Mouse (Mus musculus) MEL (cell line): ENCODE results near the gene Defb36. TPM values are rescaled to one million over a fixed set of nuclear protein-coding genes. Genes with fewer than 3 reads are reported as not detected.

Source experiments
- DNase-seq: peaks from one replicate; pipeline ENCODE4 v3.0.0; 2011; ENCODE audit warnings: low read depth, low spot score
- H3K27ac ChIP-seq: 2 replicates; pipeline ENCODE4 v1.5.1; 2012; ENCODE audit warnings: low read depth, mild to moderate bottlenecking, control low read depth, low read length, moderate library complexity; ENCODE audit not compliant: control insufficient read depth
- H3K27me3 ChIP-seq, 2 experiments: fragments of 150-350 bp in 1 of 2; sonication (generic) in 1 of 2; 2 replicates each; pipeline ENCODE4 v1.6.1; 2012; ENCODE audit warnings: low read length in 2 of 2, mild to moderate bottlenecking in 2 of 2, improper control_type of control experiment in 1 of 2, moderate library complexity in 1 of 2; ENCODE audit not compliant: insufficient read depth in 2 of 2, control insufficient read depth in 1 of 2
- H3K36me3 ChIP-seq, 2 experiments: 2 replicates each; pipeline ENCODE4 v1.6.1; 2012 to 2014; ENCODE audit warnings: low read length in 2 of 2, improper control_type of control experiment in 1 of 2, inconsistent platforms in 1 of 2, mild to moderate bottlenecking in 1 of 2; ENCODE audit not compliant: insufficient read depth in 2 of 2, control insufficient read depth in 1 of 2
- H3K4me1 ChIP-seq, 2 experiments: fragments of 150-350 bp in 1 of 2; sonication (generic) in 1 of 2; 2 replicates each; pipeline ENCODE4 v1.6.1; 2012; ENCODE audit warnings: low read length in 2 of 2, improper control_type of control experiment in 1 of 2, mild to moderate bottlenecking in 1 of 2; ENCODE audit not compliant: insufficient read depth in 2 of 2, control insufficient read depth in 1 of 2
- H3K4me3 ChIP-seq, 2 experiments: fragments of 150-350 bp in 1 of 2; sonication (generic) in 1 of 2; 2 replicates each; pipeline ENCODE4 v1.5.1; 2012; ENCODE audit warnings: low read depth in 2 of 2, low read length in 2 of 2, mild to moderate bottlenecking in 2 of 2, moderate library complexity in 2 of 2, control low read depth in 1 of 2, improper control_type of control experiment in 1 of 2; ENCODE audit not compliant: control insufficient read depth in 1 of 2, insufficient read depth in 1 of 2
- H3K79me2 ChIP-seq: 2 replicates; pipeline ENCODE4 v1.6.1; 2012; ENCODE audit warnings: mild to moderate bottlenecking, low read length, moderate library complexity; ENCODE audit not compliant: control insufficient read depth, poor library complexity, insufficient read depth
- H3K9ac ChIP-seq: 2 replicates; pipeline ENCODE4 v1.6.1; 2012; ENCODE audit warnings: low read depth, mild to moderate bottlenecking, control low read depth, low read length, moderate library complexity; ENCODE audit not compliant: control insufficient read depth, poor library complexity, severe bottlenecking
- H3K9me3 ChIP-seq: fragments of 150-350 bp; sonication (generic); replicated peaks from 2 replicates; pipeline ENCODE4 v1.6.1; 2012; ENCODE audit warnings: mild to moderate bottlenecking, low read length, improper control_type of control experiment, moderate library complexity; ENCODE audit not compliant: insufficient read depth
- CHD2 ChIP-seq: IDR thresholded peaks from 2 replicates; pipeline ENCODE4 v1.6.1; 2011; ENCODE audit warnings: low read length, improper control_type of control experiment
- CTCF ChIP-seq, 3 experiments: IDR thresholded peaks in 2 of 3; conservative IDR thresholded peaks in 1 of 3; 2 replicates each; pipeline ENCODE4 v1.5.1; 2011 to 2012; ENCODE audit warnings: low read length in 3 of 3, low read depth in 2 of 3, mild to moderate bottlenecking in 2 of 3, improper control_type of control experiment in 1 of 3, inconsistent platforms in 1 of 3, mixed read lengths in 1 of 3, moderate library complexity in 1 of 3; ENCODE audit not compliant: control insufficient read depth in 1 of 3, insufficient read depth in 1 of 3, poor library complexity in 1 of 3, severe bottlenecking in 1 of 3
- EP300 ChIP-seq, 2 experiments: IDR thresholded peaks; 2 replicates each; pipeline ENCODE4 v1.6.1; 2011; ENCODE audit warnings: improper control_type of control experiment in 2 of 2, low read length in 2 of 2, low read depth in 1 of 2, mild to moderate bottlenecking in 1 of 2
- HCFC1 ChIP-seq: IDR thresholded peaks from 2 replicates; pipeline ENCODE4 v1.6.1; 2012; ENCODE audit warnings: low read depth, mild to moderate bottlenecking, inconsistent platforms, low read length, improper control_type of control experiment, moderate library complexity
- MAFK ChIP-seq: IDR thresholded peaks from 2 replicates; pipeline ENCODE4 v1.6.1; 2011; ENCODE audit warnings: low read depth, mild to moderate bottlenecking, low read length, improper control_type of control experiment, borderline replicate concordance
- MYC ChIP-seq: IDR thresholded peaks from 2 replicates; pipeline ENCODE4 v1.6.1; 2011; ENCODE audit warnings: low read depth, mild to moderate bottlenecking, low read length, improper control_type of control experiment, moderate library complexity
- NRF1 ChIP-seq: IDR thresholded peaks from 2 replicates; pipeline ENCODE4 v1.6.1; 2014; ENCODE audit warnings: low read depth, mild to moderate bottlenecking, inconsistent platforms, low read length, improper control_type of control experiment, moderate library complexity; ENCODE audit not compliant: poor library complexity, insufficient read depth, severe bottlenecking
- POLR2A ChIP-seq, 2 experiments: IDR thresholded peaks; 2 replicates each; pipeline ENCODE4 v1.6.1; 2011 to 2012; ENCODE audit warnings: low read length in 2 of 2, mild to moderate bottlenecking in 2 of 2, control low read depth in 1 of 2, improper control_type of control experiment in 1 of 2, low read depth in 1 of 2, moderate library complexity in 1 of 2; ENCODE audit not compliant: control insufficient read depth in 1 of 2, insufficient read depth in 1 of 2, poor library complexity in 1 of 2
- RAD21 ChIP-seq: IDR thresholded peaks from 2 replicates; pipeline ENCODE4 v1.6.1; 2011; ENCODE audit warnings: mild to moderate bottlenecking, low read depth, low read length, improper control_type of control experiment
- RCOR1 ChIP-seq: IDR thresholded peaks from 2 replicates; pipeline ENCODE4 v1.6.1; 2012; ENCODE audit warnings: low read depth, mild to moderate bottlenecking, inconsistent platforms, low read length, improper control_type of control experiment
- ZMIZ1 ChIP-seq: IDR thresholded peaks from 2 replicates; pipeline ENCODE4 v1.6.1; 2012; ENCODE audit warnings: low read depth, mild to moderate bottlenecking, inconsistent platforms, low read length, improper control_type of control experiment, moderate library complexity
- polyA plus RNA-seq, 2 experiments: library from polyadenylated mRNA; stranded (reverse) in 1 of 2; unstranded in 1 of 2; fragments of >175 nt in 1 of 2; fragments of >200 nt in 1 of 2; gene quantifications; 2 replicates each; pipeline versions ENCODE4 v1.2.1 to v1.2.4; 2012; ENCODE audit warnings: low replicate concordance in 2 of 2, low read depth in 1 of 2; ENCODE audit not compliant: insufficient read length in 2 of 2, insufficient read depth in 1 of 2, missing spikeins in 1 of 2
- total RNA-seq: library from RNA; depleted of rRNA; stranded (reverse); fragments of 300-350 nt; gene quantifications from 2 replicates; pipeline ENCODE4 v1.2.3, GENCODE M21; 2012; rRNA removed

Defb36 gene
- total and polyA plus RNA-seq, 3 experiments: not detected

DNA sequence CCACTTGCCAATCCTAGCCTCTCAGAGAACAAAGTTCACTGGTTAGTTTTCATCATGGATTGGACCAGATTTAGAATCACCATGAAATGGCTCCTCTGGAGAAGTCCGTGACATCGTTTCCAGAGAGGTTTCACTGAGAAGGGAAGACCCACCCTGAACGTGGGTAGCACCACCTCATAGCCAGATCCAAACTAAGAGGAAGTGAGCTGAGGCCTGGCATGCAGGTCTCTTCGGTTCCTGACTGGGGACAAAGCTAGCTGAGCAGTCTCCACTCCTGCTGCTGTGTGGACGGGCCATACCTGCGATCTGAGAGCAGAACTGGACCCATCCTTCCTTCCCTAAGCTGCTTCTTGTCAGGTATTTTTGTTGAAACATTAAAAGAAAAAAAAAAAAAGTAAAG is 57.0 kb downstream of the Defb36 start:
- Histone ChIP-seq H3K27ac (no peak overlapping the region), H3K9ac (0 out of 2 replicates have a peak overlapping the region, but pooled peaks have one; percentile 2), H3K4me3 (no peak overlapping the region), H3K79me2 (no peaks in the 10 kb centered on the region), H3K27me3 (peaks cover 4 to 10% of the 10 kb centered on the region in 2 experiments; a peak in 3 of 4 replicates), H3K9me3 (no peaks in the 10 kb centered on the region), H3K36me3 (no peaks in the 10 kb centered on the region)
- DNase-seq: peak; percentile 35
- no peak for TF ChIP-seq CHD2
- no peak for TF ChIP-seq RAD21
- TF ChIP-seq HCFC1: no peak
- TF ChIP-seq EP300 (IDR thresholded peaks at IDR 0.05; ENCODE audit: low read depth in 1 of 2, low read length in 2 of 2): no peak
- no peak for TF ChIP-seq ZMIZ1
- TF ChIP-seq RCOR1: no peak
- no peak; a peak in 1 of 6 replicates for TF ChIP-seq CTCF (IDR thresholded peaks at IDR 0.05 in 2 of 3, conservative IDR thresholded peaks at IDR 0.05 in 1 of 3; ENCODE audit: control insufficient read depth in 1 of 3, insufficient read depth in 1 of 3, low read depth in 2 of 3, low read length in 3 of 3, poor library complexity in 1 of 3, severe bottlenecking in 1 of 3)
- TF ChIP-seq POLR2A (IDR thresholded peaks at IDR 0.05; ENCODE audit: control insufficient read depth in 1 of 2, insufficient read depth in 1 of 2, low read depth in 1 of 2, low read length in 2 of 2, poor library complexity in 1 of 2): no peak
- no peak for TF ChIP-seq MYC
- no peak for TF ChIP-seq MAFK
- TF ChIP-seq NRF1: no peak
- TF ChIP-seq, all 39 proteins: peak for 0
- H3K4me1 ChIP-seq: no peaks in the 10 kb centered on the region

Other genes with a start within 250 kb of the Defb36 start
- gene Nrsn2, start 227.7 kb upstream of the Defb36 start, total RNA-seq: not detected in 2 replicates
- not detected for gene Nrsn2, start 227.7 kb upstream of the Defb36 start, polyA plus RNA-seq
- gene Sox12, start 206.3 kb upstream of the Defb36 start, total RNA-seq: 1.5 and 2.0 TPM in 2 replicates
- 10 to 100 TPM in 1 of 2 experiments, not detected in 1; 24.7 TPM for gene Sox12, start 206.3 kb upstream of the Defb36 start, polyA plus RNA-seq
- 5.1 and 5.7 TPM in 2 replicates for gene Zcchc3, start 189.3 kb upstream of the Defb36 start, total RNA-seq
- gene Zcchc3, start 189.3 kb upstream of the Defb36 start, polyA plus RNA-seq: 10 to 100 TPM in 1 of 2 experiments, not detected in 1; 12.1 TPM
- 0.08 and 0.13 TPM in 2 replicates for gene 6820408C15Rik, start 188.7 kb upstream of the Defb36 start, total RNA-seq
- gene 6820408C15Rik, start 188.7 kb upstream of the Defb36 start, polyA plus RNA-seq: under 1 TPM in 1 of 2 experiments, not detected in 1; 0.31 TPM
- gene Defb23, start 139.7 kb upstream of the Defb36 start, total RNA-seq: not detected in 2 replicates
- gene Defb23, start 139.7 kb upstream of the Defb36 start, polyA plus RNA-seq: not detected
- gene Defb20, start 127.3 kb upstream of the Defb36 start, total RNA-seq: not detected in 2 replicates
- not detected for gene Defb20, start 127.3 kb upstream of the Defb36 start, polyA plus RNA-seq
- gene Defb22, start 114.2 kb upstream of the Defb36 start, total RNA-seq: not detected in 2 replicates
- not detected for gene Defb22, start 114.2 kb upstream of the Defb36 start, polyA plus RNA-seq
- gene Defb26, start 92.6 kb upstream of the Defb36 start, total RNA-seq: not detected in 2 replicates
- not detected for gene Defb26, start 92.6 kb upstream of the Defb36 start, polyA plus RNA-seq
- gene Defb28, start 86.1 kb upstream of the Defb36 start, total RNA-seq: not detected in 2 replicates
- not detected for gene Defb28, start 86.1 kb upstream of the Defb36 start, polyA plus RNA-seq
- not detected in 2 replicates for gene Defb29, start 64.2 kb upstream of the Defb36 start, total RNA-seq
- gene Defb29, start 64.2 kb upstream of the Defb36 start, polyA plus RNA-seq: not detected
- not detected in 2 replicates for gene Gm17416, start 35.0 kb upstream of the Defb36 start, total RNA-seq
- gene Gm17416, start 35.0 kb upstream of the Defb36 start, polyA plus RNA-seq: not detected
- not detected in 2 replicates for gene Defb21, start 31.6 kb upstream of the Defb36 start, total RNA-seq
- not detected for gene Defb21, start 31.6 kb upstream of the Defb36 start, polyA plus RNA-seq
- gene Defb19, start 24.0 kb upstream of the Defb36 start, total RNA-seq: not detected in 2 replicates
- gene Defb19, start 24.0 kb upstream of the Defb36 start, polyA plus RNA-seq: not detected
- gene Defb45, start 4.9 kb upstream of the Defb36 start, total RNA-seq: not detected in 2 replicates
- not detected for gene Defb45, start 4.9 kb upstream of the Defb36 start, polyA plus RNA-seq
- gene Defb25, start 18.7 kb downstream of the Defb36 start, total RNA-seq: not detected in 2 replicates
- not detected for gene Defb25, start 18.7 kb downstream of the Defb36 start, polyA plus RNA-seq
- gene Rem1, start 22.6 kb downstream of the Defb36 start, total RNA-seq: not detected in 2 replicates
- gene Rem1, start 22.6 kb downstream of the Defb36 start, polyA plus RNA-seq: not detected
- gene H13, start 65.1 kb downstream of the Defb36 start, total RNA-seq: 73.8 and 82.7 TPM in 2 replicates
- gene H13, start 65.1 kb downstream of the Defb36 start, polyA plus RNA-seq: 100 to 1,000 TPM; 139 to 421 TPM
- 1.6 and 2.7 TPM in 2 replicates for gene Mcts2, start 82.7 kb downstream of the Defb36 start, total RNA-seq
- gene Mcts2, start 82.7 kb downstream of the Defb36 start, polyA plus RNA-seq: 1 to 10 TPM in 1 of 2 experiments, not detected in 1; 3.0 TPM
- gene Id1, start 131.9 kb downstream of the Defb36 start, total RNA-seq: 59.8 and 102 TPM in 2 replicates
- gene Id1, start 131.9 kb downstream of the Defb36 start, polyA plus RNA-seq: 100 to 1,000 TPM in 1 of 2 experiments, not detected in 1; 486 TPM
- not detected in 2 replicates for gene Cox4i2, start 149.8 kb downstream of the Defb36 start, total RNA-seq
- under 1 TPM in 1 of 2 experiments, not detected in 1; 0.17 TPM for gene Cox4i2, start 149.8 kb downstream of the Defb36 start, polyA plus RNA-seq
- 4.8 and 6.5 TPM in 2 replicates for gene Bcl2l1, start 227.4 kb downstream of the Defb36 start, total RNA-seq
- 10 to 100 TPM in 1 of 2 experiments, not detected in 1; 23.9 TPM for gene Bcl2l1, start 227.4 kb downstream of the Defb36 start, polyA plus RNA-seq
- gene Tpx2, start 243.6 kb downstream of the Defb36 start, total RNA-seq: 59.3 and 68.3 TPM in 2 replicates
- gene Tpx2, start 243.6 kb downstream of the Defb36 start, polyA plus RNA-seq: 100 to 1,000 TPM in 1 of 2 experiments, not detected in 1; 131 TPM